Mouse (Mus musculus) kidney, adult 2 months (tissue): ENCODE measurements around the gene Ccnf.

Experiments
- CTCF ChIP-seq: fragments of 200-500 bp; conservative IDR thresholded peaks from 2 replicates; pipeline ENCODE4 v1.5.1; 2011; ENCODE audit warnings: low read depth, mild to moderate bottlenecking, control low read depth, low read length, moderate library complexity, mixed read lengths; ENCODE audit not compliant: insufficient read depth, insufficient read length
- POLR2A ChIP-seq: fragments of 200-500 bp; IDR thresholded peaks from one replicate; pipeline ENCODE4 v1.6.1; 2011; ENCODE audit warnings: low read depth, low read length, control low read depth

DNA sequence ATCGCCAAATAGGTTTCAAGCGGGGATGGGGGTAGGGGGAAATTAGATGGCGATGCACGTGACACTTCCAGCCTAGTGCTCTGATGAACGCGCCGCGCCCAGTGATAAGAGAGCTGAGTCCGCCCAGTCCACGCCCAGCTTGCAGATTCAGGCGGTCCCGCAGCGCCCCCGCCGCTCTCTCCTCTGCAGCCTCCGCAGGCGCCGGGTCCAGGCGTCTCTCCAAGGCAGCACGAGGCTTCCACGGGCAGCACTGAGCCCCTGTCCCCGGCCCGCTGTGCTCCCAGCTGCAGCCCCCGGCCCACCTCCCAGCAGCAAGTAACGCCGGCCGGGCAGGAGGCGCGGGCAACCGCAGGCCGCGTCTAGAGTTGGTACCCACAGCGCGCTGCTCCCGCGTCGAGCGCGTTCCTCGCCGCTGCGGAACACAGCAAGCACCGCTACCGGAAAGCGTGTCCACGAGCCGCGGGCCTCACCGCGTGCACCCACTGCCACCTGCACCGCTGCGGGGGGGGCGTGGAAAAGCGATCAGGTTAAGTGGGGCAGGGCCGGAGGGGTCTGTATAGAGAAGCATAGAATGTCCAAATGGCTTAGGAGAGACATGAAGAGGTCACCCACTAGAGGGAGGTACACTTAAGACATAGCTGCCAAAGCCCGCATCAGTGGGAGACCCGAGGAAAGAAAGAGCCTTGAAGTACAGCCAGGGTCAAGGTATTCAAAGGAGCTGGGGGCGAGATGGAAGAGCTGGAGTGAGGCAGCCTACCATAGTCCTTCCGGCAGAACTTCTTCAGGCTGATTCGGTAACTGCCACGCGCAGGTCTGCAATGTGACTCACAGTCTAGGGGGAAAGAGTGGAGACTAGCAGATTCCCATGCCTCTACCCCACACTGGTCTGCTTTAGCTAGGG, 44.6 kb downstream of the Ccnf start:
- TF ChIP-seq POLR2A (no peak), CTCF (no peak)
